Mouse (Mus musculus): ENCODE data around the gene Fcnb. TPM values are rescaled to one million over a fixed set of nuclear protein-coding genes. Genes with fewer than 3 reads are reported as not detected.

Gene Fcnb
- polyA plus RNA-seq, 1 experiment from 2014 or later: not detected

DNA sequence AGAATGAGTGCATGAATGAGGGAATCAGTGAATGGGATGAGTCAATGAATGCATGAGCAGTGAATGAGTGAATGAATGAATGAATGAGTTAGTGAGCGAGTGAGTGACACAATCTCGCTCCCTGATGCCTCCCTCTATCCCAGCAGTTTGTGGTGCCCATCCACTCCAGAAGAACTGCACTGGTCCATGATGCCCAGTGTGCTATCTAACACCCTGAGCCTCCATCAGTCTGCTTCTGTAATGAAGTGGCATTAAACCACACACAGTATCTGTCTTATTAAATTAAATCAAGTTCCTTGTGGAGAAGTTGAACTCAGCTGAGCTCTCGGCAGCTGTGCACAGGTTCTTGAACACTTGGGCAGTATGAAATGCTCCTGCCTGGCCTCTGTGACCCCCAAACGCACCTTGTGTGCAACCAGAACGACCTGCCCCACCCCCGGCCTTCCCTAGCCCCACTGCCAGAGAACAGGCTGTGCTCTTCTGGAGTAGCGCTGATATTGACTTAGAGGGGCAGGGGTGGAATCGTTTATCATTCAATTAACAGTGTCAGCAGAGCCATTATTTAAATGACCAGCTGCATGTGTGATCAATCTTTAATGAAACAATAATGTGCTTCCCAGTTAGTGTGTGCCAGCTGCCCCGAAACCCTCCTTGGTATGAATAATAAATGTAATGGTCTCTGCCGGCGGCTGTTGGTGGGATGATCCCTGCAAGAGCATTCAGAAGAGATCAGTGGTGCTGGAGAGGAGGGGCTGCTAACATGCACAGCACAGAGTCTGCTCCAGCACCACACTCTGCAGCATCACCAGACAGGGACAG, 33.0 kb upstream of the Fcnb start:
- Histone ChIP-seq H3K4me1 (ENCODE audit: control insufficient read depth, insufficient read depth, low read length) (peaks cover 29% of the 10 kb centered on the region), H3K4me2 (ENCODE audit: low read length) (no peak overlapping the region; the same call in 1 of the 2 replicates), H3K36me3 (ENCODE audit: control insufficient read depth, insufficient read depth, low read length) (no peaks in the 10 kb centered on the region), H3K27me3 (ENCODE audit: control insufficient read depth, insufficient read depth, low read depth, low read length) (no peaks in the 10 kb centered on the region), H3K27ac (ENCODE audit: low read length) (no peak overlapping the region; the same call in 1 of the 2 replicates), H3K9ac (ENCODE audit: low read depth, low read length) (no peak overlapping the region), H3K9me3 (replicated peaks; ENCODE audit: control insufficient read depth, low read length, poor library complexity, severe bottlenecking) (no peaks in the 10 kb centered on the region), H3K4me3 (ENCODE audit: low read depth, low read length) (no peak overlapping the region)
- ATAC-seq: peak; percentile 85
- 32% methylated on average over 11 of the region's 11 CpGs for WGBS

DNA sequence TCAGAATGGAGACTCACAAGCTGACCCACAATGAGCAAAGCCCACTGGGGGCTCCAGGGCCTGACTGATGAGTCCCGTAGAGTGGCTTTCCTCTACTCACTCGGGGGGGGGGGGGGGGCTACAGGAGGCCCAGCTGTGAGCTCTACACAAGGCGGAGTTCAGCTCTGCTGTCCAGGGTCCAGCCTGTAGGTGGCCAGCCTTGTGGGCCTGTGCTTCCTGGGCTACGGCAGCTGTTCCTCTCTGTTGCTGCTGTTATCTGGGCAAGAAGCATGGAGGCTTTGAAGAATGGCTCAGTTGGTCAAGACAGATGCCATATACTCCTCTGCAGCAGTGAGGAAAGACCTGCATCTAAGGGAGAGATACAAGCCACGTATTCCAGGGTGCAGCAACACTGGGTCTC, 24.1 kb upstream of the Fcnb start:
- H3K36me3 ChIP-seq (ENCODE audit: control insufficient read depth, insufficient read depth, low read length): no peaks in the 10 kb centered on the region
- no peaks in the 10 kb centered on the region for H3K9me3 ChIP-seq (replicated peaks; ENCODE audit: control insufficient read depth, low read length, poor library complexity, severe bottlenecking)
- 62% methylated on average over 4 of the region's 5 CpGs for WGBS
- no peak overlapping the region for H3K27ac ChIP-seq (ENCODE audit: low read length)
- ATAC-seq: no peak
- H3K9ac ChIP-seq (ENCODE audit: low read depth, low read length): no peak overlapping the region
- no peak overlapping the region for H3K4me3 ChIP-seq (ENCODE audit: low read depth, low read length)
- no peaks in the 10 kb centered on the region; the same call in none of the 2 replicates for H3K4me1 ChIP-seq (ENCODE audit: control insufficient read depth, insufficient read depth, low read length)
- no peaks in the 10 kb centered on the region for H3K27me3 ChIP-seq (ENCODE audit: control insufficient read depth, insufficient read depth, low read depth, low read length)
- no peak overlapping the region for H3K4me2 ChIP-seq (ENCODE audit: low read length)

DNA sequence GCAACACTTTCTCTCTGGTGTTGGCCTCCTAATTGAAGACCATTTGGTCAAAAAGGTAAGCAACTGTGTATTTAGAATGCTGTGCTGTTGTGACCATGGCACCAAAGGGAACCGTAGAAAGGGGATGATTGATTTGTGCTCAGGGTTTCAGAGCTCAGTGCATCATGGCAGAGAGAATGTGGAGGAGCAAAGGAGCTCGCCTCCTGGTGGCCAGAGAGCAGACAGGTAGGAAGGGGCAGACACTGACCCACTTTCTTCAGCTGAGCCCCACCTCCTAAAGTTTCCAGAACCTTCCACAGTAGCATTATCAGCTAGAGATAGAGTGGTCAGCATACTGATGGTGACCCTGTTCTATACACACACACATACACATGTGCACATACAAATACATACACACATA, 21.3 kb upstream of the Fcnb start:
- H3K4me2 ChIP-seq (ENCODE audit: low read length): no peak overlapping the region
- ATAC-seq: no peak
- no peak overlapping the region for H3K27ac ChIP-seq (ENCODE audit: low read length)
- WGBS: 73% methylated on average over 2 of the region's 2 CpGs
- H3K9me3 ChIP-seq (replicated peaks; ENCODE audit: control insufficient read depth, low read length, poor library complexity, severe bottlenecking): no peaks in the 10 kb centered on the region
- H3K27me3 ChIP-seq (ENCODE audit: control insufficient read depth, insufficient read depth, low read depth, low read length): no peaks in the 10 kb centered on the region
- no peak overlapping the region for H3K9ac ChIP-seq (ENCODE audit: low read depth, low read length)
- no peaks in the 10 kb centered on the region for H3K36me3 ChIP-seq (ENCODE audit: control insufficient read depth, insufficient read depth, low read length)
- H3K4me3 ChIP-seq (ENCODE audit: low read depth, low read length): no peak overlapping the region
- H3K4me1 ChIP-seq (ENCODE audit: control insufficient read depth, insufficient read depth, low read length): no peaks in the 10 kb centered on the region; the same call in 1 of the 2 replicates

DNA sequence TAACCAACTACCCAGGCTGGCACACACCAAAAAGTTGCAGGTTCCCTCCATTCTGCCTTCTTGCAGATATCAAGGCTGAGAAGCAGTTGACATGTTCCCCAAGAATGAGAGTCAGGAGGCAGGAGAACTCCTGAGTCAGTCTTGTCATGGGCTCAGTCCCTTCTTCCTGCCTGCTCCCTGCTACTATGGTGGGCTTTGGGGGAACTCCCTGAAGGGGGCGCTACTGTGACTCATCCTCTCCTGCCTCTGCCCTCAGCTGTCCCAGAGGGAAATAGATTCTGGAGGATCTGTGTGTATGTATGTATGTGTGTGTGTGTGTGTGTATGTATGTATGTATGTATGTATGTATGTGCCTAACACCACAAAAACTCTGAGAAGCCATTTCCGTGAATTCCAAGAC, 19.0 kb upstream of the Fcnb start:
- no peak for ATAC-seq
- Histone ChIP-seq H3K9ac (ENCODE audit: low read depth, low read length) (no peak overlapping the region), H3K4me3 (ENCODE audit: low read depth, low read length) (no peak overlapping the region), H3K4me2 (ENCODE audit: low read length) (no peak overlapping the region), H3K27me3 (ENCODE audit: control insufficient read depth, insufficient read depth, low read depth, low read length) (no peaks in the 10 kb centered on the region), H3K36me3 (ENCODE audit: control insufficient read depth, insufficient read depth, low read length) (no peaks in the 10 kb centered on the region), H3K27ac (ENCODE audit: low read length) (no peak overlapping the region), H3K4me1 (ENCODE audit: control insufficient read depth, insufficient read depth, low read length) (peaks cover 13% of the 10 kb centered on the region), H3K9me3 (replicated peaks; ENCODE audit: control insufficient read depth, low read length, poor library complexity, severe bottlenecking) (no peaks in the 10 kb centered on the region)
- 55% methylated on average over 2 of the region's 2 CpGs for WGBS

DNA sequence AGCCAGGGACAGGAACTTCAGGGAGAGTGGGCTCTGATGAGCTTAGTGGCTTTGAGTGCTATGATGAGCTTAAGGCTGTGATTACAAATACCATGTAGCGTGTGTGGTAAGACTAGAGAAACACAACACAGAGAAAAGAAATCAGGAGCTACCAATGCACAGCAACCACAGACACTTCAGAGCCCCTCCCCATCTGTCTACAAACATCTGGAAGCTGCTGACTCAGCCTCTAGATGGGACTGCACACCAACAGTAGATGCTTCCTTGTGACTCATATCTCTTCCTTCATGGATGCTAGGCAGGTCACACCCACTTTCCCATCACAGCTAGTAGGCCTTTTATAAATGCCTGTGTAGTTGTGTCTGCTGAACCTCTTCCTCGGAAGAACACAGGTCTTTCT, 17.2 kb upstream of the Fcnb start:
- H3K36me3 ChIP-seq (ENCODE audit: control insufficient read depth, insufficient read depth, low read length): no peaks in the 10 kb centered on the region
- no peaks in the 10 kb centered on the region for H3K9me3 ChIP-seq (replicated peaks; ENCODE audit: control insufficient read depth, low read length, poor library complexity, severe bottlenecking)
- H3K27ac ChIP-seq (ENCODE audit: low read length): no peak overlapping the region
- ATAC-seq: no peak
- H3K4me3 ChIP-seq (ENCODE audit: low read depth, low read length): no peak overlapping the region
- H3K4me1 ChIP-seq (ENCODE audit: control insufficient read depth, insufficient read depth, low read length): peaks cover 21% of the 10 kb centered on the region
- no peaks in the 10 kb centered on the region for H3K27me3 ChIP-seq (ENCODE audit: control insufficient read depth, insufficient read depth, low read depth, low read length)
- H3K9ac ChIP-seq (ENCODE audit: low read depth, low read length): no peak overlapping the region
- no peak overlapping the region for H3K4me2 ChIP-seq (ENCODE audit: low read length)
- WGBS: 91% methylated on average over 2 of the region's 2 CpGs

DNA sequence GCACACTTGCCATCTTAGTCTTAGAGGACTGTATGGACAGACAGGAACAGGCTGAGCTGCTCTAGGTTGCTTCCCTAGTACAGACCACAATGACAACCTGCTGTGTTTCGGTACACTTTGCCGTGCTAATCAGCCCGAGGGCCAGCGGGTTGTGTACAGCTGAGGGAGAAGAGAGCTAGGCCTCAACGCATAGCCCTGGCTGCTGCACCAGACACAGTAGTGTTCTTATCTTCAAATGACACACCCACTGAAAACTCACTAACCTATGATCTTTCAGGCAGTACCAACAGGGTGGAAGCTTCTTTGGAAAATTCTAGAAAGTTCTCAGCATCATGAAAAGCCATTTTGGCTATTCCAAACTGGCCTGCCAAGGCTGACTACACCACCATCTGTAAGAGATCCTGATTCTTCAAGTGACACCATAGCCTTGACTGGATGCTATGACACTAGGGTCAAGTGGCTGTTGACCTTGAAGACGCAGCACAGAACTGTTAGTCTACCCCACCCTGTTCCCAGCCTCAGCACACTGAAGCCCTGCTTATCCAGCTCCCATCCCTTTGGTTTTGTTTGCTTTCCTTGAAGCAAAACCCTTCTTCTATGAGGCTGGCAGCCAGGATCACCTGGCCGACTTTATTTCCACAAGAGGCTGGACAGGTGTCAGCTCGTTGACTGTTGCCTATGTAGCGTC, 16.3 kb upstream of the Fcnb start:
- no peak overlapping the region for H3K9ac ChIP-seq (ENCODE audit: low read depth, low read length)

DNA sequence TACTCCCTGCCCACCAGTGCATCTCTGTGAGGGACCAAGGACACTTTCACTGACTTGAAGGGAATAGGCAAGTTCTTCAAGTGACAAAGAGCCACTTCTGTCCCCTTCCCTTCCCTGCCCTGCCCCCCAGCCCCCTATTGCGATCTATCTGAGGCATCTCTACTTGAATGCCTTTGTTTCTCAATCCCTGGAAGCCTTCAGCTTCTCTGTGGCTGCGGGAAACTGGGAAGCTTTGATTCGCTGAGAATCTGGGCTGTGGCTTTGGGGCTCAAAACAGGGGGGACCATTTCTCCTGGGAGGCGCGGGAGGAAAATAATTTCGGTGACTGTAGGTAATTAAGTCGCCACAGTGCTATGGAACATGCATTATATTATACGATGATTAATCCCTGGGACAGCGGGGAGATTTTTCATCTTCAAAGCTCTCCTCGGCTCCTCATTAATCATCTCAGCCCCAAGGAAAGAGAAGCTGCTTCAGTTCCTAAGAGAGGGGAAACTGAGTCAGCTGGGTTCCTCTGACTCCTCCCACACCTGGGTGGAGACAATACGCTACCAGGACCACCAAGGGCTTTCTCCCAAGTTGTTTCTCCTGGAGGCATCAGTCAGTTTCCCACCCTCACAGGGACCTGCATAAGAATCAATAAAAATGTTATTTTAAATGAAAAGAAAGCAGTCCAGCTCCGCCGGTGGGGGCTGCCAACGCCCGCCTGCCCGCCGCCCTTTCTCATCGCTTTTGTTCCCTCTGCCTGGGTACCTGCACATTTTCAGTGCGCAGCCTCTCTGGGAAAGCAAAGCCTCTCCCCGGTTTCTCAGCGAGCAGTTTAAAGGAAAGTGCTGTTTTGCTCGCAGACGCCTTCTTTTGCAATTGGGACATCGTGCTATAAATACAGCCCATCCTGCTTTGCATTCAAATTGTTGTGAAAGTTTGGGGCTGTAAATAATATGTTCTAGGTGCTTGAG, 14.1 kb upstream of the Fcnb start:
- 3% methylated on average over 24 of the region's 24 CpGs for WGBS
- H3K4me3 ChIP-seq (ENCODE audit: low read depth, low read length): peak overlapping the region; percentile 4
- no peaks in the 10 kb centered on the region for H3K27me3 ChIP-seq (ENCODE audit: control insufficient read depth, insufficient read depth, low read depth, low read length)
- H3K4me2 ChIP-seq (ENCODE audit: low read length): peak overlapping the region; percentile 51
- H3K4me1 ChIP-seq (ENCODE audit: control insufficient read depth, insufficient read depth, low read length): peaks cover 21% of the 10 kb centered on the region
- H3K9me3 ChIP-seq (replicated peaks; ENCODE audit: control insufficient read depth, low read length, poor library complexity, severe bottlenecking): no peaks in the 10 kb centered on the region
- ATAC-seq: peak; percentile 55; the same call in 1 of the 2 replicates
- H3K27ac ChIP-seq (ENCODE audit: low read length): peak overlapping the region; percentile 77
- no peaks in the 10 kb centered on the region for H3K36me3 ChIP-seq (ENCODE audit: control insufficient read depth, insufficient read depth, low read length)
- H3K9ac ChIP-seq (ENCODE audit: low read depth, low read length): peak overlapping the region; percentile 49; the same call in 1 of the 2 replicates

More for the DNA sequence above, 16.3 kb upstream of the Fcnb start:
- no peak overlapping the region for H3K4me3 ChIP-seq (ENCODE audit: low read depth, low read length)
- 85% methylated on average over 9 of the region's 9 CpGs for WGBS
- H3K36me3 ChIP-seq (ENCODE audit: control insufficient read depth, insufficient read depth, low read length): no peaks in the 10 kb centered on the region
- no peaks in the 10 kb centered on the region for H3K27me3 ChIP-seq (ENCODE audit: control insufficient read depth, insufficient read depth, low read depth, low read length)
- no peak for ATAC-seq
- no peak overlapping the region for H3K27ac ChIP-seq (ENCODE audit: low read length)
- H3K4me2 ChIP-seq (ENCODE audit: low read length): no peak overlapping the region
- peaks cover 21% of the 10 kb centered on the region for H3K4me1 ChIP-seq (ENCODE audit: control insufficient read depth, insufficient read depth, low read length)
- H3K9me3 ChIP-seq (replicated peaks; ENCODE audit: control insufficient read depth, low read length, poor library complexity, severe bottlenecking): no peaks in the 10 kb centered on the region

DNA sequence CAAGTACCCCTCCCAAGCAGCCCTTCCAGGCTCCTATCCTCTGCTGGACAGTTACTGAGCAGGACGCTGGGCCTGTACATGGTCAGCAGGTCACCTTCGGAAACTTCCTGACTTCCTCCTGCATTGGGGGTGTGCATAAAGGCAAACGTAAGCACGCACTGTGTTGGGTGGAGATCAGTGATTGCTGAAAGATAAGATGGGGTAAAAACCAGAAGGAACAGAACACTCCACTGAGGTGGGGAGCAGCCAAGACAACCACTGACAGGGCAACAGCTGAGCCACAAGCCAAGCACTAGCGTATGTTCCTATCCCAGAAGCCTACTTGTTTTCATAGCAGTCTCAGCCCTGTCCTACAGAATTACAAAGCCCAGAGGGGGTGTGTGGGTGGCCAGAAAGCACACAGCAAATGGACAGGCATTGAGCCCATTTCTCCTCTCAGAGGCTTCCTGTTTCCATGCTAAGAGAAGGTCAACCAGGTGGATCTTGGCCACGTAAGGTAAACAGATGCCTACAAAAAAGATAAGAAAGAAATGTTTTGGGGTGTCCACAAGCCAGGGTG, 12.1 kb upstream of the Fcnb start:
- Histone ChIP-seq H3K27me3 (ENCODE audit: control insufficient read depth, insufficient read depth, low read depth, low read length) (no peaks in the 10 kb centered on the region), H3K4me1 (ENCODE audit: control insufficient read depth, insufficient read depth, low read length) (peaks cover 21% of the 10 kb centered on the region), H3K27ac (ENCODE audit: low read length) (no peak overlapping the region), H3K4me3 (ENCODE audit: low read depth, low read length) (no peak overlapping the region), H3K9ac (ENCODE audit: low read depth, low read length) (no peak overlapping the region), H3K36me3 (ENCODE audit: control insufficient read depth, insufficient read depth, low read length) (no peaks in the 10 kb centered on the region), H3K9me3 (replicated peaks; ENCODE audit: control insufficient read depth, low read length, poor library complexity, severe bottlenecking) (no peaks in the 10 kb centered on the region), H3K4me2 (ENCODE audit: low read length) (no peak overlapping the region)
- no peak for ATAC-seq
- 90% methylated on average over 6 of the region's 6 CpGs for WGBS

Measured in midbrain, embryonic 16.5 days (tissue).